ENCODE assay signal across 15 mouse cellular contexts in the genomic region with DNA sequence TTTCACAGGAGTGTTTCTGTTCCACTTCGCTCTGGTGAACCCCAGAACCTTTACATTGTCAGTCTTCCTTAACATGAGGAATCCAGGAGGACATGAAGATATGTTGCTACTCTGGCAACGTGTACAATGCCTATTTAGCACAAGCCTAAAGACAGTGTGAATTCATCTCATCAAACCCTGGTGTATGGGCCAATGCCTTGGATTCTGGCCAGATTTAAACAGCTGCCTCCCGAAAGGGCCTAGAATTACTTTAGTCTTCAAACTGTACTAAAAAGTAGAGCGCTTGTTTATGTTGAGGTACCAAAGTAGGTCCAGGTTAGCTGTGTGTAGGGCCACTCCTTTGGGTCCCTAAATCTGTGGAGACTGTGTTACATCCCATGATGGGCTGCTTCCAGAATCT.
"Had no signal": no experiment of that assay in that cellular context is flagged by ENCODE, and none has a peak within 500 bp of the region (broad histone marks: within the 10 kb centered on the region; RNA-seq: fewer than 3 reads in every experiment).

No protein-coding gene starts in this region.

- H3K4me2 ChIP-seq: limb, embryonic 13.5 days; liver, embryonic 13.5 days; lung, embryonic 15.5 days; midbrain, embryonic 13.5 days had no signal

- DNase-seq: kidney, adult 18-20 months; kidney, adult 9 months; kidney, postnatal 25 days; layer of hippocampus, adult 9-11 months; liver, embryonic 13.5 days; lung, postnatal 14 days; thymus, adult 18-20 months; thymus, postnatal 36 days had no signal

- ATAC-seq: midbrain, embryonic 13.5 days had no signal

- H3K36me3 ChIP-seq: limb, embryonic 13.5 days; liver, embryonic 13.5 days; lung, embryonic 15.5 days; midbrain, embryonic 13.5 days had no signal

- H3K9ac ChIP-seq: limb, embryonic 13.5 days; liver, embryonic 13.5 days; lung, embryonic 15.5 days; midbrain, embryonic 13.5 days had no signal

- H3K4me1 ChIP-seq: liver, embryonic 13.5 days; lung, embryonic 15.5 days had no signal

- H3K27ac ChIP-seq: kidney, postnatal 0 days; layer of hippocampus, adult 2 months; left cerebral cortex, adult 2 months; limb, embryonic 13.5 days; liver, embryonic 13.5 days; lung, embryonic 15.5 days; macrophage; midbrain, embryonic 13.5 days had no signal

- H3K9me3 ChIP-seq: limb, embryonic 13.5 days; liver, embryonic 13.5 days; lung, embryonic 15.5 days; midbrain, embryonic 13.5 days had no signal

- H3K4me3 ChIP-seq: layer of hippocampus, adult 2 months; left cerebral cortex, adult 2 months; limb, embryonic 13.5 days; liver, embryonic 13.5 days; lung, embryonic 15.5 days; midbrain, embryonic 13.5 days had no signal

- H3K27me3 ChIP-seq: limb, embryonic 13.5 days; liver, embryonic 13.5 days; lung, embryonic 15.5 days; midbrain, embryonic 13.5 days had no signal
